8 mouse cellular contexts compared by ENCODE assay signal in genomic region chr7:25674719-25675300, GRCm38 (mm10). TPM values are rescaled to one million over a fixed set of nuclear protein-coding genes. Genes with fewer than 3 reads are reported as not detected.
DNase-seq lines count a peak whose midpoint lies in the region; ATAC-seq and TF ChIP-seq lines count a peak whose summit lies in the region.

Tmem91 (minus strand) TSS chr7:25675166.

- no peak for TF ChIP-seq POLR2A in cerebellum, adult 2 months (IDR thresholded peaks at IDR 0.05; ENCODE audit: borderline replicate concordance, insufficient read depth, low read length)

- H3K27me3 ChIP-seq in cerebellum, adult 2 months (ENCODE audit: control insufficient read depth, insufficient read depth, low read length): no peaks in the 10 kb centered on the region; the same call in 1 of the 2 replicates
- peaks cover 4% of the 10 kb centered on the region; the same call in 1 of the 2 replicates for H3K27me3 ChIP-seq in lung, postnatal 0 days (replicated peaks; ENCODE audit: insufficient read depth, low read length)
- H3K27me3 ChIP-seq in hindbrain, postnatal 0 days (ENCODE audit: insufficient read depth, low read length): no peaks in the 10 kb centered on the region

- no peaks in the 10 kb centered on the region for H3K36me3 ChIP-seq in lung, postnatal 0 days (ENCODE audit: insufficient read depth, low read length)
- H3K36me3 ChIP-seq in hindbrain, postnatal 0 days (ENCODE audit: insufficient read depth, low read length): no peaks in the 10 kb centered on the region

- no peak for TF ChIP-seq EP300 in lung, postnatal 0 days (IDR thresholded peaks at IDR 0.05)

- H3K4me1 ChIP-seq in cerebellum, adult 2 months (ENCODE audit: control insufficient read depth, insufficient read depth, low read length): peaks cover 15% of the 10 kb centered on the region; the same call in 1 of the 2 replicates
- peaks cover 14% of the 10 kb centered on the region for H3K4me1 ChIP-seq in lung, postnatal 0 days (ENCODE audit: insufficient read depth, low read depth, low read length)
- H3K4me1 ChIP-seq in hindbrain, postnatal 0 days (ENCODE audit: insufficient read depth, low read length): no peaks in the 10 kb centered on the region

- no peak within 1 kb of the TSS for H3K9ac ChIP-seq in lung, postnatal 0 days (replicated peaks; ENCODE audit: low read depth)
- H3K9ac ChIP-seq in hindbrain, postnatal 0 days (replicated peaks; ENCODE audit: low read length): peak within 1 kb of the TSS; percentile 72

- DNase-seq in cerebellum, adult 2 months: peak in 1 of 2 experiments; percentile 31
- DNase-seq in cerebellum, adult 9-11 months: no peak
- DNase-seq in lung, postnatal 0 days (ENCODE audit: low spot score): no peak
- DNase-seq in lung, postnatal 14 days: no peak
- DNase-seq in hindbrain, postnatal 0 days (ENCODE audit: low spot score): peak; percentile 43
- DNase-seq in adrenal gland, adult 18-20 months (ENCODE audit: low spot score in 2 of 2): no peak
- no peak for DNase-seq in kidney, adult 8-10 months

- ATAC-seq in lung, postnatal 0 days: no peak
- ATAC-seq in hindbrain, postnatal 0 days: peak; percentile 61
- peak; percentile 33 for ATAC-seq in megakaryocyte progenitor cell, adult 5-6 weeks (replicated peaks; ENCODE audit: poor library complexity)

- H3K4me3 ChIP-seq in cerebellum, adult 2 months (replicated peaks; ENCODE audit: insufficient read depth, low read depth, low read length): peak within 1 kb of the TSS; percentile 18
- peak within 1 kb of the TSS; percentile 14; the same call in 1 of the 2 replicates for H3K4me3 ChIP-seq in lung, postnatal 0 days (ENCODE audit: low read depth, low read length)
- H3K4me3 ChIP-seq in hindbrain, postnatal 0 days (ENCODE audit: low read length): peak within 1 kb of the TSS; percentile 51

- no peak within 1 kb of the TSS for H3K27ac ChIP-seq in cerebellum, adult 2 months (ENCODE audit: insufficient read depth, low read length)
- no peak within 1 kb of the TSS for H3K27ac ChIP-seq in lung, postnatal 0 days (ENCODE audit: low read length)
- peak within 1 kb of the TSS; percentile 65 for H3K27ac ChIP-seq in hindbrain, postnatal 0 days

- no peaks in the 10 kb centered on the region for H3K9me3 ChIP-seq in lung, postnatal 0 days (ENCODE audit: low read length)
- H3K9me3 ChIP-seq in hindbrain, postnatal 0 days (ENCODE audit: low read length): no peaks in the 10 kb centered on the region

- H3K4me2 ChIP-seq in lung, postnatal 0 days (replicated peaks; ENCODE audit: low read depth, low read length): peak within 1 kb of the TSS; percentile 51
- peak within 1 kb of the TSS; percentile 68 for H3K4me2 ChIP-seq in hindbrain, postnatal 0 days (ENCODE audit: low read depth, low read length)

- 2% methylated on average over 29 of the region's 29 CpGs for WGBS in cerebellum, adult 2 months
- WGBS in lung, postnatal 0 days: 2% methylated on average over 29 of the region's 29 CpGs
- WGBS in hindbrain, postnatal 0 days: 2% methylated on average over 29 of the region's 29 CpGs

- TF ChIP-seq CTCF in cerebellum, adult 2 months (IDR thresholded peaks at IDR 0.05; ENCODE audit: borderline replicate concordance, insufficient read depth, low read depth, low read length): no peak
- no peak for TF ChIP-seq CTCF in lung, postnatal 0 days (IDR thresholded peaks at IDR 0.05)
- no peak for TF ChIP-seq CTCF in hindbrain, postnatal 0 days (IDR thresholded peaks at IDR 0.05; ENCODE audit: low read depth)

RNA-seq across cellular contexts. Expression of gene Tmem91, which starts in this region (rescaled TPM):
- polyA plus RNA-seq in cerebellum, adult 2 months (2012; rRNA removed): 27.2 and 27.4 TPM in 2 replicates
- 1.2 and 2.0 TPM in 2 replicates for polyA plus RNA-seq in lung, postnatal 0 days (2015; fragmentation: Nextera tagmentation; extraction: Ambion mirVana)
- total RNA-seq in hindbrain, postnatal 0 days (2014; rRNA removed): 62.1 and 115 TPM in 2 replicates
- 182 and 185 TPM in 2 replicates for polyA plus RNA-seq in hindbrain, postnatal 0 days (2015; fragmentation: Nextera tagmentation; extraction: Ambion mirVana)
- 0.69 and 1.0 TPM in 2 replicates for total RNA-seq in megakaryocyte progenitor cell, adult 5-6 weeks (2015)
- not detected in 2 replicates for total RNA-seq in megakaryocyte progenitor cell, adult 5-6 weeks (2017)
- total RNA-seq in adrenal gland, adult 18-20 months (2021): not detected

Comparison
In these comparisons a context has a peak if more than half of its experiments do, and no peak if none do; other contexts are left out.
1. RNA of gene Tmem91 (total RNA-seq): 62.1 to 115 TPM in hindbrain, postnatal 0 days; not detected in adrenal gland, adult 18-20 months and 0.69 to 1.0 TPM in megakaryocyte progenitor cell, adult 5-6 weeks; every median in the first group is over 10 times any median in the second.
2. Peak in every context shown above with its lines, with median percentiles within 50 percentile points of each other: H3K4me3 ChIP-seq.